Comparison of ENCODE assay signal across 1 mouse cellular context in the genomic region with DNA sequence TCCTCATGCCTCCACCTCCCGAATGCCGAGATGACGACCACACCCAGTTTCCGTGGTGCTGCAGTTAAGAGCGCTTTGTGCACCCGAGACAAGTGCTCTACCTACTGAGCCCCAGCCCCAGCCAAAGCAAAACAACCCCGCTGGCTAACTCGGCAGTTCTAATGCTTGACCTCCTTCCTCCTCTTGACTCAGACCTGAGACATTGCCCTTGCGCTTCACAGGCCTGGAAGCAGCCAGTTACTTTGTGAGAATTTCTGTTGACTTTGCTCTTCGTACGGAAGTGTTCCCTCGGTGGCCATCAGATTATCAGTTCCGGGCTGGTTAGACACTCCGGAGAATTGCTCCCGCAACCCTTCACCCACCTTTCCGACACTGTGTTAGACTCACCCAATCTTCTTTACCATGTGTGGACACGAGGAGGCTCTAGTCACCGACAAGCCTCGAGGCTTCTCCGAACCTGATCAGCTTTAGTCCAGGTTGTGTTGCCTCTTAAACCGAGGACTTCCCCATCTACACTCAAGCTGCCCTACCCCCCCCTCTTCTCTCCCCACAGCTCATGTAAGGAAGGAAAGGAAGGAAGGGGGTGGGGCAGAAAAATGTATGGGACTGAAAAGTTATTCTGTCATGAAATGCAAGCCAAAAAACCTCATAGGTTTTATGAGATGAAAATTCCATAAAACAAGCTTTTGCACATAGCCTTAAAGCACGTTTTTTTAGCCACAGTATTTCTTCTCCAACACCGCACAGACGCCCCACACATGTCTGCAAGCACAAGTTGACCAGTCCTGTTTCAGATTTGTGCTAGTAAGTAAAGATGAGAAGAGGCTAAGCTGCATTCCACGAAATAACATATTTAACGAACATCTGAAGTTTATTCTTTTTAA.
TF ChIP-seq lines count a peak whose summit lies in the region.

No protein-coding gene starts in this region.

TF ChIP-seq in MEL, 35 proteins besides CTCF, POLR2A, EP300 and RAD21 (continued from another document):
- TF ChIP-seq POLR2AphosphoS5 (IDR thresholded peaks at IDR 0.05; ENCODE audit: borderline replicate concordance, low read depth, low read length): 0 out of 2 replicates have a peak, but pooled peaks have one; percentile 44
- TF ChIP-seq TBP (IDR thresholded peaks at IDR 0.05; ENCODE audit: low read depth, low read length): peak; percentile 83
- TF ChIP-seq HCFC1 (IDR thresholded peaks at IDR 0.05; ENCODE audit: low read depth, low read length): peak; percentile 70
- TF ChIP-seq MYC (IDR thresholded peaks at IDR 0.05; ENCODE audit: low read depth, low read length): peak; percentile 68; the same call in 1 of the 2 replicates
- TF ChIP-seq ZKSCAN1 (IDR thresholded peaks at IDR 0.05; ENCODE audit: low read depth, low read length): no peak
- peak; percentile 39; the same call in 1 of the 2 replicates for TF ChIP-seq ZMIZ1 (IDR thresholded peaks at IDR 0.05; ENCODE audit: low read depth, low read length)
- peak; percentile 54; the same call in 1 of the 2 replicates for TF ChIP-seq GATA1 (IDR thresholded peaks at IDR 0.05; ENCODE audit: low read depth, low read length)
- peak; percentile 10; the same call in 1 of the 2 replicates for TF ChIP-seq MYB (IDR thresholded peaks at IDR 0.05; ENCODE audit: low read depth, low read length)
- TF ChIP-seq MXI1 (IDR thresholded peaks at IDR 0.05; ENCODE audit: low read depth, low read length): peak; percentile 46; the same call in 1 of the 2 replicates
- 0 out of 2 replicates have a peak, but pooled peaks have one; percentile 29 for TF ChIP-seq UBTF (IDR thresholded peaks at IDR 0.05; ENCODE audit: borderline replicate concordance, insufficient read depth, low read depth, low read length)
- peak; percentile 29; the same call in 1 of the 2 replicates for TF ChIP-seq MAZ (IDR thresholded peaks at IDR 0.05; ENCODE audit: low read depth, low read length)
